Mouse (Mus musculus) lung, postnatal 14 days (tissue): ENCODE results near the gene Slc44a2.
A peak's percentile ranks its signal among the peaks of the same experiment; 100 is the strongest.

Experiments
- DNase-seq: peaks from one replicate; pipeline ENCODE4 v3.0.0; 2021

The Slc44a2 gene

GRCm38 (mm10) chr9:21335391-21335790, 14.9 kb downstream of the Slc44a2 start:
- DNase-seq, result no peak

GRCm38 (mm10) chr9:21336491-21336890, 16.0 kb downstream of the Slc44a2 start:
- DNase-seq, result no peak

GRCm38 (mm10) chr9:21337652-21338051, 17.2 kb downstream of the Slc44a2 start:
- peak; percentile 72 for DNase-seq

- DNase-seq, result no peak
Observed at GRCm38 (mm10) chr9:21340411-21340810, 19.9 kb downstream of the Slc44a2 start.

GRCm38 (mm10) chr9:21346627-21347365, 26.3 kb downstream of the Slc44a2 start:
- no peak for DNase-seq

GRCm38 (mm10) chr9:21348152-21348551, 27.7 kb downstream of the Slc44a2 start:
- DNase-seq, result no peak

GRCm38 (mm10) chr9:21351178-21351577, 30.7 kb downstream of the Slc44a2 start:
- DNase-seq, result no peak

- no peak for DNase-seq
Observed at GRCm38 (mm10) chr9:21351702-21352377, 31.3 kb downstream of the Slc44a2 start.

GRCm38 (mm10) chr9:21352463-21353372, 32.2 kb downstream of the Slc44a2 start:
- no peak for DNase-seq

GRCm38 (mm10) chr9:21353373-21353686, 32.8 kb downstream of the Slc44a2 start:
- DNase-seq, result no peak

GRCm38 (mm10) chr9:21354796-21355195, 34.3 kb downstream of the Slc44a2 start:
- DNase-seq, result peak; percentile 43

GRCm38 (mm10) chr9:21356981-21357718, 36.7 kb downstream of the Slc44a2 start:
- peak; percentile 86 for DNase-seq

- peak; percentile 79 for DNase-seq
Observed at GRCm38 (mm10) chr9:21366541-21367220, 46.2 kb downstream of the Slc44a2 start.

GRCm38 (mm10) chr9:21367357-21368111, 47.0 kb downstream of the Slc44a2 start, which contains the start of gene Ilf3:
Gene Ilf3 (plus strand): TSS chr9:21367871.
- DNase-seq, result peak; percentile 100

GRCm38 (mm10) chr9:21368131-21368584, 47.7 kb downstream of the Slc44a2 start:
- peak; percentile 61 for DNase-seq

GRCm38 (mm10) chr9:21369080-21369479, 48.6 kb downstream of the Slc44a2 start:
- DNase-seq, result no peak

GRCm38 (mm10) chr9:21370876-21371275, 50.4 kb downstream of the Slc44a2 start:
- DNase-seq, result no peak

- DNase-seq, result no peak
Observed at GRCm38 (mm10) chr9:21372508-21372907, 52.0 kb downstream of the Slc44a2 start.

- DNase-seq, result no peak
Observed at GRCm38 (mm10) chr9:21379195-21379594, 58.7 kb downstream of the Slc44a2 start.

- DNase-seq, result no peak
Observed at GRCm38 (mm10) chr9:21380868-21381267, 60.4 kb downstream of the Slc44a2 start.

- no peak for DNase-seq
Observed at GRCm38 (mm10) chr9:21383966-21384365, 63.5 kb downstream of the Slc44a2 start.
